Mouse (Mus musculus): ENCODE measurements around the gene Ssbp4.
A peak's percentile ranks its signal among the peaks of the same experiment; 100 is the strongest.

Gene Ssbp4

GRCm38 (mm10) chr8:70631436-70631835 lies 22.8 kb upstream of the Ssbp4 start:
- DNase-seq (ENCODE audit: low read depth in 1 of 2, low spot score in 2 of 2): no peak

- DNase-seq (ENCODE audit: low read depth in 1 of 2, low spot score in 2 of 2): no peak
Observed at GRCm38 (mm10) chr8:70630532-70631381, 22.1 kb upstream of the Ssbp4 start.

GRCm38 (mm10) chr8:70629574-70630531 lies 21.2 kb upstream of the Ssbp4 start:
- DNase-seq (ENCODE audit: low read depth in 1 of 2, low spot score in 2 of 2): peak; percentile 62 to 88

- no peak for DNase-seq (ENCODE audit: low read depth in 1 of 2, low spot score in 2 of 2)
Observed at GRCm38 (mm10) chr8:70628986-70629490, 20.4 kb upstream of the Ssbp4 start.

- no peak for DNase-seq (ENCODE audit: low read depth in 1 of 2, low spot score in 2 of 2)
Observed at GRCm38 (mm10) chr8:70627041-70627440, 18.4 kb upstream of the Ssbp4 start.

GRCm38 (mm10) chr8:70625104-70625503 lies 16.4 kb upstream of the Ssbp4 start:
- DNase-seq (ENCODE audit: low read depth in 1 of 2, low spot score in 2 of 2): no peak

- DNase-seq (ENCODE audit: low read depth in 1 of 2, low spot score in 2 of 2): no peak
Observed at GRCm38 (mm10) chr8:70622220-70622619, 13.5 kb upstream of the Ssbp4 start.

- DNase-seq (ENCODE audit: low read depth in 1 of 2, low spot score in 2 of 2): peak; percentile 90 to 92
Observed at GRCm38 (mm10) chr8:70618888-70619334, 10.2 kb upstream of the Ssbp4 start.

- DNase-seq (ENCODE audit: low read depth in 1 of 2, low spot score in 2 of 2): no peak
Observed at GRCm38 (mm10) chr8:70617985-70618384, 9.3 kb upstream of the Ssbp4 start.

- peak in 1 of 2 experiments; percentile 64 for DNase-seq (ENCODE audit: low read depth in 1 of 2, low spot score in 2 of 2)
Observed at GRCm38 (mm10) chr8:70616645-70617044, 8.0 kb upstream of the Ssbp4 start.

GRCm38 (mm10) chr8:70615894-70616293 lies 7.2 kb upstream of the Ssbp4 start, which contains the start of gene Lrrc25:
TSS of gene Lrrc25 (plus strand) at chr8:70616155.
- peak in 1 of 2 experiments; percentile 60 for DNase-seq (ENCODE audit: low read depth in 1 of 2, low spot score in 2 of 2)

GRCm38 (mm10) chr8:70615281-70615680 lies 6.6 kb upstream of the Ssbp4 start:
- DNase-seq (ENCODE audit: low read depth in 1 of 2, low spot score in 2 of 2): no peak

- DNase-seq (ENCODE audit: low read depth in 1 of 2, low spot score in 2 of 2): no peak
Observed at GRCm38 (mm10) chr8:70614469-70614868, 5.8 kb upstream of the Ssbp4 start.

- DNase-seq (ENCODE audit: low read depth in 1 of 2, low spot score in 2 of 2): no peak
Observed at GRCm38 (mm10) chr8:70613763-70614162, 5.1 kb upstream of the Ssbp4 start.

GRCm38 (mm10) chr8:70611849-70612248 lies 3.2 kb upstream of the Ssbp4 start:
- peak in 1 of 2 experiments; percentile 90 for DNase-seq (ENCODE audit: low read depth in 1 of 2, low spot score in 2 of 2)

- DNase-seq (ENCODE audit: low read depth in 1 of 2, low spot score in 2 of 2): peak in 1 of 2 experiments; percentile 81
Observed at GRCm38 (mm10) chr8:70610796-70611771, 2.4 kb upstream of the Ssbp4 start.

GRCm38 (mm10) chr8:70609849-70610795 lies 1.4 kb upstream of the Ssbp4 start:
- DNase-seq (ENCODE audit: low read depth in 1 of 2, low spot score in 2 of 2): peak; percentile 90 to 93

- peak; percentile 65 to 78 for DNase-seq (ENCODE audit: low read depth in 1 of 2, low spot score in 2 of 2)
Observed at GRCm38 (mm10) chr8:70609368-70609848, 736 bp upstream of the Ssbp4 start.

Measured in monocyte, adult 2 months (primary cell).